Mouse (Mus musculus) thymus, postnatal 36 days (tissue): ENCODE data around the gene Spata32.
A peak's percentile ranks its signal among the peaks of the same experiment; 100 is the strongest.

Source experiments
- DNase-seq, 2 experiments: peaks; one replicate each; pipeline ENCODE4 v3.0.0; 2022; ENCODE audit warnings: mixed read lengths in 2 of 2

The Spata32 gene

DNA sequence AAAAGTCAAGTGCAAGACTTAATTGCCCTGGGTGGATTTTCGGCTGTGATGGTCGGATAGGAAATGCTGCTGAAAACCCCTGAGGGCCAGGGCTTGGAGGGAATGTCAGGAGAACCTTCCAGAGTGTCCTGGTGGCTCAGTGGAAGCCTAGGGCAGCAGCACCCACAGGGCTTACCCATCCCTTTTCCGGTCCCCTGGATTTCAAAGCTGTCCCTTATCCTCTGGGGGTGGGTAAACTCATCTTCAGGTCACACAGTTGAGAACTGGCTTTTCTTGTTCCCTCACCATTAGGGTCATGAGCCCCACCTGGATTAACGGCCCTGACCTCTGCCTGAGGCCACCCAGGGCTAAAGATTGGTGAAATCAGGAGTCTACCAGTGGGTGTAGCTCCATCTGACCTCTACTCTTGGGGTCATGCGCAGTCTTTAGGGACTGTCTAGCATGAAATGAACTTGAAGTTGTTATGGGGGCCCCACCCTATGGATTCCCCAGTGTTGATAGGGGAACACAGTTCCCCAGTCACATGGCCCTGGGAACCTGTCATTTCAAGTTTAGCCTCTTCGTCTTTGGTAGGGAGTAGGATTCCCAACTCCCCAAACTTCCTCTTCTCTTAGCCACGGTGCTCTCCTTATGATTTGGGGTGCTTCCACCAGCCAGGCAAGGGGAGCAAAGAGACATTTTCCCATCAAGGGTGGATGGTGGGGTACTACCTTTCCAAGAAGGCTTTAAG is 45.0 kb downstream of the Spata32 start:
- DNase-seq: no peak

DNA sequence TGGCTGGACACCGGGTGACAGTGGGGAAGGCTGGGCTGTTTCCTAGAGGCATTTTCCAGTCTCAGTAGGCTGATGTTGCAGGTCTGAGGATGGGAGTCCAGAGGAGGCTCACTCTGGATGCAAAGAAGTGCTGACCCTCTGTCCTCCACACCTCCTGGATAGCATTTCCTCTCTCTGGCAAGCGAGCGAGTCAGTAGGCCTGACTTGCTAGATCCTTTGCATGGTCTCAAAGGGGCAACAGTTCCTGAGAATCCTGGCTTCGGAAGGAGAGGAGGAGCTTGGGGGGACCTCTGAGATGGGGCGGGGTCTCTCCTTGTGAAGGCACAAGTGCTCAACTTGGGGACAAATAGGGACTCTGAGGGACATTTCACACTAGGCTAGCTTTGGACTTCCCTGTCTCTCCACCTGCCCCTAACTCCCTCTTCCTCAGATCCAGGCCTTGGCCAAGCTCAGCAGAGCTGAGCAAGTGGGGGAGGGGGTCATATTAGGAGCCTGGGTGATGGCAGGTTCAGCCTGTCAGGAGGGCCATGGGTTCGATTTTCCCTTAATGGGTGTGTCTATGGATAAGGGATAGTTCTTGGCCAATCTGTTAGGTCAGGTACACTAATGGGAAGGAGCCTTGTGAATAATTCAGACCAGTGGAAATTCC is 45.7 kb downstream of the Spata32 start:
- DNase-seq: peak; percentile 43 to 46

DNA sequence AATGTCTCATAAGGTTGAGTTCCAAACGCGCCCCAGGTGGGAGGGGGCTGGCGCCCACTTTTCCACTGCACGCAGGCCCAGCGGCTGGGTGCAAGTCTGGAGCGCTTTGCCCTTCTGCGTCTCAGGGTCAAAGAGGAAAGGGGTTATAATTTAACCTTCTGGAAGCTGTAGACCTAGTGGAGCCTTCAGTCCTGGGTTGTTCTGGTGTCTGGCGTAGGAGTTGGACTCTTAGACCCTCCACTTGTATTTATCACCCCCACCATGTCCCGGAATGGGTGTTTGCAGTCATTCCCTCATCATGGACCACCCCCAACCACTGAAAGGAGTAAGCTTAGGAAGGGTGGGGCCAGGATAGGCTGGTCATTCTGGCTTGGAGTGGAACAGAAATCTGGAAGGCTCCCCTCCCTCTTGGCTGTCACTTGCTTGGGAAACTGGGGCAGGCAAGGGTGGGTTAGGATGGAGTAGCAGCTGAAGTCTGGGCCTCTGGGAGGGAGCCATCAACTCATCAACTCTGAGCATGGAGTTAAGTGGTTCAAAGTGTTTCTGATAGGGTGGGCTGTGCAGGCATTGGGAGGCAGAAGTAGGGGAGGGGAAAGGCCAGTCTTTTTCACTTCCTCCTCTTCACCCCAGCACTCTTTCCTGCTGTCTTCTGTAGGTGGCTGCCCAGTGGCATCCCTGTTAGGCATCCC is 46.4 kb downstream of the Spata32 start:
- peak; percentile 49 to 58 for DNase-seq

DNA sequence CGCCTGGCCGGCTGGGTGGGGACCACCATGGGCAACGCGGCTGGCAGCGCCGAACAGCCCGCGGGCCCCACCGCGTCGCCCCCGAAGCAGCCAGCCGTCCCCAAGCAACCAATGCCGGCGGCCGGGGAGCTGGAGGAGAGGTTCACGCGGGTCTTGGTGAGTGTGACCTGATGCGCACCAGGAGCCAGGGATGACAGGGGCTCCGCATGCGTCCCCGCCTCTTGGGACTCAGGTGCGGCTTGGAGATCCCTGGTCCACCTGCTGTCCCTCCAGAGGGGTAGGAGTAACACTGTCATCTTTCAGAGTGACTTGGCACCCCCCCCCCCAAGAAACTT is 47.0 kb downstream of the Spata32 start:
- DNase-seq: no peak

DNA sequence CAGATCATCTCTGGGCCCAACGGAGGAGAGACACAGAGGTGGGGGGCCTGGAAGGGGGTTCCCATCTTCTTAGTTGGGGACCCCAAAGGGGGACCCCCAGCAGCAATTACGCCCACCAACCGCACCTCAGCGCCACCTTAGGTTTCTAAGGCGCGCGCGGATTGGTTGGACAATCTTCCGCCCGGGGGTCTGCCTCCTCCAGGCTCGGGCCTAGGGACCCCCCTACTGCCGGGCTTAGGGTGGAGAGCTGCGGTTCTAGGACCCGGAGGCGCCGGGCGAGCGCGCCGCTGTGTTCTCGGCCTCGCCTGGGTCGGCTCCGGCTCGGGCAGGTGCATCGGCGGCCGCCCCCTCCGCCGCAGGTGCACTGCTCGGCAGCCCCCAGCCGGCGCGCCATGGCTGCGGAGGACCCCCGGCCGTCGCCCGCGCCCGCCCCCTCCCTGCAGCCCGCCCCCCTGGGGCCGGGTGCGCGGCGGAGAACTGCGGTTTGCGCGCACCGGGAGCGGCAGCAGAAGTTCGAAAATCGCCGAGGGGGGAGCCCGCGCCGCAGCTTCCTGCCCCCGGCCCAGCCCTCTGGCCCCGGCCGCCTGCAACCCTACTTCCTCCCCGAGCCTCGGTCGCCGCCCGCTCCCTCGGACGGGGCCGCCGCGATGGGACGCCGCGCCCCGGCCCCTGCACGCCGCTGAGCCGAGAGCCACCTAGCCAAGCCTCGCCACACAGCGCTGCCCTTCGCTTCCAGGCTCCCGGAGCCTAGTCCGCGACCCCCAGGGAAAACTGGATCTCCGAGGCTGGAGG is 47.5 kb downstream of the Spata32 start, which contains the start of gene Fmnl1:
Gene Fmnl1 (plus strand): TSS at position 614 of the 792 bp plus-strand sequence.
- DNase-seq: peak; percentile 86 to 91

DNA sequence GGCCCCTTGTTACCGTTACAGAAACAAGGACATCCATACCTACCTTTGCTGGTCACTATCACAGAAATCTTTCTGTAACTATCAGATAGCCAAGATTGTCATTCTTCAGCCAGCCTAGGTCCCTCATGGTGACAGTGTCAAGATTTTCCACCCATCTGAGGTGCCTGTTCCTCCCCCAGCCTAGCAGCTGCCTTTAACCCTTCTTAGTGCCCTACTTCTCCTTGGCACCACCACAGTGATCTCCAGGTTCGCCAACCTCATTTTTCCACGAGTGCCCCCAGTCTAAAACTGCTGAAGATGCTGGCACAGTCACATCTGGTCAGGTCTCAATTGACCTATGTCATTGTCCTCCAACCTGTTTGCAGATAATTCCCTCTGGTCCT is 48.1 kb downstream of the Spata32 start:
- peak in 1 of 2 experiments; percentile 60 for DNase-seq

DNA sequence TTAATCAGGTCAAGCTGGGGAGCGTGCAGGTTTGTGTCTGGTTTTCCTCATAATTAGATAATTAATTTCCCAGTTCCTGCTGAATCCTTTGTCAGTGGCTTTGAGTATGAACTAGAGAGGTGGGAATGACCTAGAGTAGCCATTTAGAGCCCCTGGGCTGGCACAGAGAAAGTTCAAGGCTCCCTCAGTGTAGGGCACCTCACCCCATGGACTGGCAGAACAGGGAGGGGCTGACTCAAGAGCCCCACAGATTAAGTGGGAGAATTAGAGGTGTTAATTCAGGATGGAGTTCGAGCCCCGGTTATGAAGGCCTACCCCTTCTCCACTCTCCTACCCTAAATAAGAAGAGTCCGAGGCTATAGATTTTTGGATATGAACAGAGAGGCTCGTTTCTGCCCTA is 48.6 kb downstream of the Spata32 start:
- no peak for DNase-seq

DNA sequence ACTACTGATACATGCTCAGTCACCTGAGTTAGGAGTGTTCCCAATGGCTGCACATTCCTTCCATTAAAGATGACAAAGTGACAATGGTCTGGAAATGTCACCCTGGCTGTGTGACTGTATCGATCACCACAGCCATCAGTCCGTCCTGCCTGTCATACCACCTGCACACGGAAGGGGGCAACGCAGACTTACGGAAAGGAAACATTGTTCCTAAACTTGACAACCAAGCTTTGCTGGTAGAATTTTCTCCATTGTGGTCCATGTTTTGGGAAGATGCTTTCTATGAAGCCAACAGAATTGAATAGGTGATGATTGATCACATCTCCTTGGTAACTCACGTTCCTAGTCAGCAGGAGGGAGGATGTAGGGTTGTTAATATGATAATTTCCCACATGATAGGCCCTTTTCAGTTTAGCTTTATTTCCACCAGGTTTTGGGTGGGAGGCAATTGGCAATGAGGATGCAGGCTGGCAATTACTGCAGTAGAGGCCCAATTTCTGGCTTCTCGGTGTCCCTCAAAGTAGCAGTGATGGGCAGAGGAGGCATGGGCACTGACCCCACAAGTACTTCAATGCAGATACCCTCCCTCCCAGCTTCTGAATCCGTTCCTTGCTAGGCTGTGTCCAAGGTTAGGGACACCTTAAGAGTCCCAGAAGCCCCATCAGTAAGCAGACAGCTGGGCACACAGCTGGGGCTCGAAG is 49.4 kb downstream of the Spata32 start:
- DNase-seq: peak; percentile 78 to 81

DNA sequence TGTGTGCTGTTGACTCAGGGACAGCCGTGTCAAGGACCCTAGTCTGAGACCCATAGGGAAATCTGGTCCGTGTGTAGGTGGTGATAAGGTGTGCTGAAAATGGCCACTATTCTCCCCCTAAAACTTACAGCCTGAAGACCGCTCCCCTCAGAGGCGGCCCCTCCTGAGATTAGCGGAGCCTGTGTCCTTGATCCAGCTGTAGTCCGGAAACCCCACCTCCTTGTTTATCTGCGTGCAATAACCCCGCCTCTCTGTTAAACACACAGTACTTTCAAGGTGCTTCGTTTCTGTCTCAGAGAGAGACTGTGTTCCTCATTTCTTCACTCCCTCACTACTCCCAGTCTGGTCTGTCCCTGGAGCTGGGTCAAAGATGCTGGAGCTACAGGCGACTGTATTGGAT is 53.8 kb downstream of the Spata32 start:
- DNase-seq: peak in 1 of 2 experiments; percentile 59

DNA sequence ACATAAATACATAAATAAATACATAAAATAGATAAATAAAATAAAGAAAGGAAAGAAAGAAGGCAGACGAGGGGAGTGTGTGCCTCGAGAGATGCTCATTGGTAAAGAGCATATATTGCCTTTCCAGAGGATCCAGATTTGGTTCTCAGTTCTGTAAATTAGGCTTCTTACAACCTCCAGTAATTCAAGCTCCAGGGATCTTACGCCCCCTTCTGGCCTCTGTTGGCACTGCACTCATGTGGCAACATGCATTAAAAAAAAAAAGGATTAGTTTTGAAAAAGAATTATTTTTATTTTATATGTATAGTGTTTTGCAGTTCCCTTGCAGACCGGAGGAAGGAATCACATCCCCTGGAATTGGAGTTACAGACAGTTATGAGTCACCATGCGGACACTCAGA is 56.1 kb downstream of the Spata32 start:
- DNase-seq: peak in 1 of 2 experiments; percentile 38

DNA sequence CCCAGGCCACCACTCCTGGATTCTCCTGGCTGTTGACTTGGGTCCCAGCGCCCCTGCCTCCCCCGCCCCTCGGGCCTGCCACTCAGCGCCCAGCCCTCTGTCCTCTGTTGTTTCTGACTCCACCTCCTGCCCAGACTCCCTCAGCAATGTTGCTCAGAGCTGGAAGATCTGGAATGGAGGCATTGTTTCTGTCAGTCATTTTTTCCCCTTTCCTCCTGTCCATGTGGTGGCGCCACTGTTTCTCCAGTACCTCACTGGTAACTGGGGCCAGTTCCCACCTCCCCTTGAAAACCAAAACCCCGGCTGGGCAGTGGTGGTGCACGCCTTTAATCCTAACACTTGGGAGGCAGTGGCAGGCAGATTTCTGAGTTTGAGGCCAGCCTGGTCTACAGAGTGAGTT is 56.8 kb downstream of the Spata32 start:
- DNase-seq: peak in 1 of 2 experiments; percentile 29

DNA sequence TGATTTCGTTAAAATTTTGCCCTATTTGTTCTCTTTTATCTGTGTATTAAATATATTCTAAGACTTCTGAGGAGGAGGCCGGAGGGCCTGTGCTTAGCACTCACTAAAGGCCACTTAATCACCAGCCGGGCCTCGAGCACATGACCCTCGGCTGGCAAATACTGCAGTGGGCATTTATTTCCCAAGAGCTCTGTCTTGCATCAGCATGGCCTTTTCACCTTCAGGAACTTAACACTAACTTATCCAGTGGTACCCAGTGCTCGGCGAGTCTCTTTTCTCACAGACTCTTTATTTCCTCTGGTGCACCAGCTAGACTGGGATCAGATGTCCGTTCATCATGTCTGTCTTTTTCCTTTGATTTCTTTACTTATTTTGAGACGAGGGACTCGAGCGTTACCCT is 57.5 kb downstream of the Spata32 start:
- no peak for DNase-seq

DNA sequence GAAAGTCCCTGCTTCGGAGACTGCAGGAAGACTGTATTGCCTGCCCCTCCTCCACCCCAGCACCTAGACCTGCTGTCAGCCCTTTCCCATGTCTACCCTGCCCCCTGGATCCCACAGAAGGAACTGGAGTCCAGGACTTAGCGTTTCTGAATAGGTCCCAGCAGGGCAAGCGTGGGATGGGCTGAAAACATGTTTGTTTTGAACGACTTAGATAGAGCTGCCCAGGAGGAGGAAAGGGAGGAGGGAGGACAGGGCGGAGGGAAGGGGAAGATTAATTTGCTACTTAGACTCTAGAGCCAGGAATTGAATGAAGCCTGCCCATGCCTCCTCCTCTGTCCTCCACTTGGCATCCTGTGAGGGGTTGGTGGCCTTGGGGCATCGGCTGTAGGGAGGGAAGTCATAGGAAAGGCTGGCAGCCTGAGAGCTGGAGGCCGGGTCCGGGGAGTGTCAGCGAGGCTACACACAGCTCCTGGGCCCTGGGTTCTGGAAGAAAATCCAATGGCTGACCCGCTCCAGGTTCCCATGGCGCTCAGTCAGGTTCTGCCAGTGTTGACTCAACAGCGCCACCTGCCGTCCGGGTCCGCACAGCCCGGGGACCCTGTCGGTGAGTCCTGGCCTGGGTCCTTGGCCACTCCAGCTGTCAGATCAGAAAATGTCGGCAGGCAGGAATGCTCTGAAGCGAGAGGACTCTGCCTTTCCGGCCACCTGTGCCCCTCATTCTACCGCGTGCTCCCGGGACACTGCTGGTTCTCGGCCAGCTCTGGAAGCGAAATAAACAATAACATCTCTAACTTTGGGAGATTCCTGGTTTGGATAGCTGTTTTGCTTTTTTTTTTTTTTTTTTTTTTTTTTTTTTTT is 59.4 kb downstream of the Spata32 start:
- peak; percentile 89 to 94 for DNase-seq
